Mouse (Mus musculus): ENCODE data around the gene Polg2. TPM values are rescaled to one million over a fixed set of nuclear protein-coding genes. Genes with fewer than 3 reads are reported as not detected.

The Polg2 gene
- polyA plus RNA-seq, 1 experiment, result 11.7 TPM

DNA sequence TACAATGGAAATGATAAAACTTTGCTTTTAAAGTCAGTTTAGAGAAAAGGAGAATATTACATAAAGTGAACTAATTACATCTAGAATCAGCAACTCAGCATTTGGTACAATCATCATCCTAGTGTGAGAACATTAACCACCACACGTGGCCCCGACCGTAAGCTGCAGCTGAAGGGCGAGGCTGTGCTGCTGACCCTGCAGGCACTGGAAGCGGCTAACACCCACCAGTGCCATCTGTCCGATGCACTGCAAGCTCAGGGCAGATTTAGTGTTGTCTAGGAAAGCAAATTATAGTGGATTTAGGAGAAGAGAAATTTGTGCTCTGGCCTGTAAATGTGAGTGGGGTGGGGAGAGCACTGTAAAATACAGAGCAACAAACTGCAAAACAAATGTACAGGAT lies 40.9 kb upstream of the Polg2 start:
- 14% methylated on average over 6 of the region's 6 CpGs for WGBS
- Histone ChIP-seq H3K27ac (ENCODE audit: insufficient read depth, low read length) (peak overlapping the region; percentile 89), H3K4me1 (ENCODE audit: control insufficient read depth, insufficient read depth, low read length) (peaks cover 77% of the 10 kb centered on the region), H3K27me3 (ENCODE audit: control insufficient read depth, insufficient read depth, low read length) (no peaks in the 10 kb centered on the region), H3K4me3 (replicated peaks; ENCODE audit: insufficient read depth, low read depth, low read length) (no peak overlapping the region)
- TF ChIP-seq POLR2A (IDR thresholded peaks at IDR 0.05; ENCODE audit: borderline replicate concordance, insufficient read depth, low read length) (no peak), CTCF (IDR thresholded peaks at IDR 0.05; ENCODE audit: borderline replicate concordance, insufficient read depth, low read depth, low read length) (no peak)
- peak; percentile 62 to 69 for DNase-seq

- no peak overlapping the region for H3K4me3 ChIP-seq (replicated peaks; ENCODE audit: insufficient read depth, low read depth, low read length)
- H3K27ac ChIP-seq (ENCODE audit: insufficient read depth, low read length), result peak overlapping the region; percentile 96
- WGBS, result 10% methylated on average over 9 of the region's 9 CpGs
- peaks cover 79% of the 10 kb centered on the region for H3K4me1 ChIP-seq (ENCODE audit: control insufficient read depth, insufficient read depth, low read length)
- H3K27me3 ChIP-seq (ENCODE audit: control insufficient read depth, insufficient read depth, low read length), result no peaks in the 10 kb centered on the region
- peak; percentile 64 to 69 for DNase-seq
- TF ChIP-seq CTCF (IDR thresholded peaks at IDR 0.05; ENCODE audit: borderline replicate concordance, insufficient read depth, low read depth, low read length) (0 out of 2 replicates have a peak, but pooled peaks have one; percentile 8), POLR2A (IDR thresholded peaks at IDR 0.05; ENCODE audit: borderline replicate concordance, insufficient read depth, low read length) (no peak)
These were observed 40.3 kb upstream of the Polg2 start for GRCm38 (mm10) chr11:106819595-106819994.

DNA sequence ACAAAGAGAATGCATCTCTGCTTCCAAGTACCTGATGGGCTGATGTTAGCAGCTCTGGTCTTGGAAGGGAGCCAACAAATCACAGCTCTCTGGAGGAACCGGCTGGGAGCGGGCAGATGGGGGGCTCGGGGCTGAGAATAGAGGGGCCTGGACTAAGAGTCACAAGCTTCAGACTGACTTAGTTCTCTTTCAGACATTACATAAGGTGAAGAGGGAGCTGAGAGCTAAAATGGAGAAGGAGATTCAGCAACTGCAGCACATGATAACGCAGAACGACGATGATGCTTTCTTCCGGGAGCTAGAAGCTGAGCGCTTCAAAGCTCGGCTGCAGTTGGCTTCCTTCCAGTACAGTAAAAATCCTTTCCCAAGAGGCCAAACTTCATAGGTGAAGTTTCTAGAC lies 39.0 kb upstream of the Polg2 start:
- Histone ChIP-seq H3K4me3 (replicated peaks; ENCODE audit: insufficient read depth, low read depth, low read length) (no peak overlapping the region), H3K27ac (ENCODE audit: insufficient read depth, low read length) (peak overlapping the region; percentile 91), H3K4me1 (ENCODE audit: control insufficient read depth, insufficient read depth, low read length) (peaks cover 79% of the 10 kb centered on the region), H3K27me3 (ENCODE audit: control insufficient read depth, insufficient read depth, low read length) (no peaks in the 10 kb centered on the region)
- WGBS, result 11% methylated on average over 9 of the region's 9 CpGs
- TF ChIP-seq POLR2A (IDR thresholded peaks at IDR 0.05; ENCODE audit: borderline replicate concordance, insufficient read depth, low read length) (no peak), CTCF (IDR thresholded peaks at IDR 0.05; ENCODE audit: borderline replicate concordance, insufficient read depth, low read depth, low read length) (no peak)
- DNase-seq, result peak; percentile 45 to 51

DNA sequence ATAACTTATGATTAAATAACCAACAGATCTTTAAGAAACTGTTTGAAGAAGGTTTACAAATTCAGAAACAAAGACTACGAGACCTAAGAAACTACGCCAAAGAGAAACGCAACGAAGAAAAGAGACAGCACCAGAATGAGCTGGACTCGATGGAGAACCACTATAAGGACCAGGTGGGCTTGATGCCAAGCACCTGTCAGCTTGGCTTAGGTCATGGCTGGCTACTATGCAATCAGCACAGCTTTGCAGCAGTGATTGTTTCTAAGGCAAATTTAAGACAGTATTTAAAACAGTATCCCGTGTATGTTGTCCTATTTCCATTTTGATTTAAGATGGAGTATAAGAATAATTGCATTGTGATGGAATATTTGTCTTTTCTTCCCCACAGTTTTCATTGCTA lies 38.5 kb upstream of the Polg2 start:
- Histone ChIP-seq H3K27me3 (ENCODE audit: control insufficient read depth, insufficient read depth, low read length) (no peaks in the 10 kb centered on the region), H3K4me3 (replicated peaks; ENCODE audit: insufficient read depth, low read depth, low read length) (no peak overlapping the region), H3K4me1 (ENCODE audit: control insufficient read depth, insufficient read depth, low read length) (peaks cover 81% of the 10 kb centered on the region), H3K27ac (ENCODE audit: insufficient read depth, low read length) (peak overlapping the region; percentile 91; the same call in 1 of the 2 replicates)
- 14% methylated on average over 6 of the region's 6 CpGs for WGBS
- peak; percentile 84 to 90 for DNase-seq
- TF ChIP-seq POLR2A (IDR thresholded peaks at IDR 0.05; ENCODE audit: borderline replicate concordance, insufficient read depth, low read length) (no peak), CTCF (IDR thresholded peaks at IDR 0.05; ENCODE audit: borderline replicate concordance, insufficient read depth, low read depth, low read length) (no peak)

- no peak for DNase-seq
- Histone ChIP-seq H3K4me3 (replicated peaks; ENCODE audit: insufficient read depth, low read depth, low read length) (no peak overlapping the region), H3K27ac (ENCODE audit: insufficient read depth, low read length) (peak overlapping the region; percentile 91), H3K27me3 (ENCODE audit: control insufficient read depth, insufficient read depth, low read length) (no peaks in the 10 kb centered on the region), H3K4me1 (ENCODE audit: control insufficient read depth, insufficient read depth, low read length) (peaks cover 79% of the 10 kb centered on the region)
- 28% methylated on average over 3 of the region's 3 CpGs for WGBS
- TF ChIP-seq POLR2A (IDR thresholded peaks at IDR 0.05; ENCODE audit: borderline replicate concordance, insufficient read depth, low read length) (no peak), CTCF (IDR thresholded peaks at IDR 0.05; ENCODE audit: borderline replicate concordance, insufficient read depth, low read depth, low read length) (no peak)
These were observed 37.8 kb upstream of the Polg2 start for GRCm38 (mm10) chr11:106817156-106817555.

DNA sequence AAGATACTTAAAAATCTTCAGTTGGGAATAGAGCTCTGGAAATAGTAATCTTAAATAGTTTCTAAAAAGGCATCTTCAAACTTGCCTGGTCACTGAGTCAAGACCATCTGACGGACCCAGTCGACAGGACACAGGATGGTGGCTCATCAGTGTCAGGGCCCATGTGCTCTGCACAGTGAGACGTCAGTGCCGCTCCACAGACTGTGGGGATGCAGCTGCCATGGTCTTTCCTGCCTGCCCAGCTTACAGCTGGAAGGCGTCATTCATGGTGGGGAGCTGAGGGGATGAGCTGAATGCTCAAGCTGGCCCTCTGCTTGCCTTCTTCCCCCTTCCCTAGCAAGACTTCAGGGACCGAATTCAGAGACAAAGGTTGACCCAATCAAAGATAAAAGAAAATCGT lies 37.0 kb upstream of the Polg2 start:
- Histone ChIP-seq H3K4me1 (ENCODE audit: control insufficient read depth, insufficient read depth, low read length) (peaks cover 73% of the 10 kb centered on the region), H3K27ac (ENCODE audit: insufficient read depth, low read length) (peak overlapping the region; percentile 91), H3K27me3 (ENCODE audit: control insufficient read depth, insufficient read depth, low read length) (no peaks in the 10 kb centered on the region), H3K4me3 (replicated peaks; ENCODE audit: insufficient read depth, low read depth, low read length) (no peak overlapping the region)
- no peak for DNase-seq
- TF ChIP-seq CTCF (IDR thresholded peaks at IDR 0.05; ENCODE audit: borderline replicate concordance, insufficient read depth, low read depth, low read length) (no peak), POLR2A (IDR thresholded peaks at IDR 0.05; ENCODE audit: borderline replicate concordance, insufficient read depth, low read length) (no peak)
- WGBS, result 33% methylated on average over 7 of the region's 7 CpGs

DNA sequence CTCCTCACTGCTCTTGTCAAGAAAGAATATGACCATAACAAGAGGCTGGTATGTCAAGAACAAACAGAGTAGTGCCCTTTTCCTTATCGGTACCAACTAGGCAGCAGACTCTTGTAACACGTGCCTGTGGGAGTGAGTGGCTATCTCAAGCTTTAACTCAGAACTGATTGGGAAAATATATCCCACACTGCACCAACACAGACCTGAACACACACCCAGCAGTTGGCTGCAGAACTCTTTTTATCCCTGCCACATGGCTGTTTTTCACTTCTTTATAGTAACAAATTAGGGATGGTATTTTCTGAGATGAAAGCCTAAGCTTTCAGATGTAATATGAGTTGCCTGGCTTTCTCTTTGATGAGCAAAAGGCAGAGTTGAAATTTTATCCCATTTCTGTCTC lies 36.4 kb upstream of the Polg2 start:
- peak in 1 of 2 experiments; percentile 26 for DNase-seq
- TF ChIP-seq CTCF (IDR thresholded peaks at IDR 0.05; ENCODE audit: borderline replicate concordance, insufficient read depth, low read depth, low read length) (no peak), POLR2A (IDR thresholded peaks at IDR 0.05; ENCODE audit: borderline replicate concordance, insufficient read depth, low read length) (no peak)
- Histone ChIP-seq H3K27ac (ENCODE audit: insufficient read depth, low read length) (peak overlapping the region; percentile 91), H3K4me3 (replicated peaks; ENCODE audit: insufficient read depth, low read depth, low read length) (no peak overlapping the region), H3K4me1 (ENCODE audit: control insufficient read depth, insufficient read depth, low read length) (peaks cover 68% of the 10 kb centered on the region), H3K27me3 (ENCODE audit: control insufficient read depth, insufficient read depth, low read length) (no peaks in the 10 kb centered on the region)
- WGBS, result 63% methylated on average over 2 of the region's 2 CpGs

DNA sequence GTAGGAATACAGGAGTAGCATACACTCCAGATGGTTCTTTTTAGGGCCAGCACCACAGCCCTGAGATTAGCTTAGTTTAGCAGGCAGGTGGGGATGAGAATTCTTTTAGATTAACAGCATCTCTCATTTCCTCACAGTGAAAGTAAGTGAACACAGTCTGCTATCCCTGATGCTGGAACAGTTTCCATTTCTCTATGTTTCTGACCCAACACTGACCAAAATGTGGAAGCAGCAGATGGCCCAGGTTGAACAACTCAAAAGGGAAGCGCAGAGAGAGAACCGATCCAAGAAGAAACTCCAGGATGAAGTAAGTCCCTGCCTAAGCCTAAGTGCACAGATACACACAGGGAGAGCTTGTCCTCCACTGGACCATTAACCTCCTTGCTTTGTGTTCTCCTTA lies 36.0 kb upstream of the Polg2 start:
- Histone ChIP-seq H3K4me1 (ENCODE audit: control insufficient read depth, insufficient read depth, low read length) (peaks cover 64% of the 10 kb centered on the region), H3K4me3 (replicated peaks; ENCODE audit: insufficient read depth, low read depth, low read length) (no peak overlapping the region), H3K27me3 (ENCODE audit: control insufficient read depth, insufficient read depth, low read length) (no peaks in the 10 kb centered on the region), H3K27ac (ENCODE audit: insufficient read depth, low read length) (peak overlapping the region; percentile 91)
- no peak for DNase-seq
- WGBS, result 17% methylated on average over 2 of the region's 2 CpGs
- TF ChIP-seq CTCF (IDR thresholded peaks at IDR 0.05; ENCODE audit: borderline replicate concordance, insufficient read depth, low read depth, low read length), result no peak
- TF ChIP-seq POLR2A (IDR thresholded peaks at IDR 0.05; ENCODE audit: borderline replicate concordance, insufficient read depth, low read length), result no peak

Data from cerebellum, adult 2 months (tissue).